Mouse (Mus musculus) adrenal gland, postnatal 4 days (tissue): Measurements from ENCODE around the gene Trio. TPM values are rescaled to one million over a fixed set of nuclear protein-coding genes. Genes with fewer than 3 reads are reported as not detected.

Source experiments
- DNase-seq, 2 experiments: peaks; one replicate each; pipeline ENCODE4 v3.0.0; 2021 to 2022; ENCODE audit warnings: low spot score in 2 of 2, mixed read lengths in 2 of 2
- total RNA-seq, 2 experiments: library from RNA; stranded (reverse); gene quantifications; 2 replicates each; pipeline ENCODE4 v1.2.3; 2021

Gene Trio
- total RNA-seq, 2 experiments from 2014 or later, result 111 to 118 TPM

DNA sequence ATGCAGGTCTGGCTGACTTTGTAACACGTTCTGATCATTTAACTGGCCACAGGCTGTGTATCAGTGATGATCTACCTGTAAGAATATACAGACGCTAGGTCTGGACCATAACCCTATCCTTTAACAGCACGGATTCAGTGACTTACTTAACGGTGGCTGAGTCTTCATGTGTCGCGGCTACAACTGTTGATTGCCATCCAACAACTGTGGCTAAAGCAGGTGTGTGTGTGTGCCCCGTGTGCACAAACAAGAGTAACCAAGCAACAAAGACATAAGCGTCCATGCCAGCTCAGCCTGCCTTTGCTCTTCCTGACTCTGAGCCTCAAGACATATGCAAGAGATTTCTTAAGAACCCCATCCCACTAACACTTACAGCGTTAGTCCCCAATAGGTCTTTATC is 76.5 kb downstream of the Trio start:
- DNase-seq, result no peak

GRCm38 (mm10) chr15:27947880-27948279 is 77.8 kb downstream of the Trio start:
- no peak for DNase-seq

GRCm38 (mm10) chr15:27945570-27945969 is 80.1 kb downstream of the Trio start:
- no peak for DNase-seq

DNA sequence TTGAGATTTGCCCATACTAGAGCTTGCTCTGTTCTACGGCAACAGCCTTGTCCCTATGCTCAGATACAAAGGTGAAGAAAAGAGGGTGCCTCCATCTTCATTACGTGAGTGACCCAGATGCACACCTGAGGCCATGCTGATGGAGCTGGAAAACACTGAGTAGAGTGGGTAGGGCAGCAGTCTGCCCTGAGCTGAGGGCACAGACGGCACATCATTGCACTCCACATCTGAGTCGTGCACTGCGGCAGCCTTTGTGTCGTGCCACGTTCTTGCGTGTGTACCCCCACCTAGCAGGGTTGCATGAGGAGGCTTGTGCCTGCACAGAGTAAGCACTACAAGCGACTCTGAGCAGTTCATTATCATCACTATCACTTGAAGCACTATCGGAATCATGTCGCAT is 80.8 kb downstream of the Trio start:
- DNase-seq, result no peak

- DNase-seq, result no peak
Measured at GRCm38 (mm10) chr15:27943486-27944195, 82.0 kb downstream of the Trio start.

GRCm38 (mm10) chr15:27942148-27942847 is 83.3 kb downstream of the Trio start:
- DNase-seq, result no peak

DNA sequence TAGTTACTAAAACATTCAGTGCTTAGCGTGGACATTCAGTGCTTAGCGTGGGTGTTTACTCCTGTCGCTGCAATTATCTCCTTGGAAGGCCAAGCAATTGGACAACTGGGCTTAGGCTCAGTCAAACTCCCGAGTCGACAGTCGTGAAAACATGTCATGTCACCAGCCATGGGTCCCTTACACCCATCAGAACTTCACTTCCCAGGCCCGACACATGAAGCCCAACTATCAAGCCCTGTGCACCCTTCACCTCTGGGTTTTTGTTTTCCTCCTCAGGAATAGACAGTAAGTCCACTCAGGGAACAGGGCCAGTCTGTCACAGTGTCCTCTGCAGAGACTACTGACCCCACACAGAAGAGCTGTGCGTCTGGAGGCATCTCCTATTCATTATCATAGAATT is 84.2 kb downstream of the Trio start:
- no peak for DNase-seq

- no peak for DNase-seq
Measured at GRCm38 (mm10) chr15:27941020-27941419, 84.6 kb downstream of the Trio start.

DNA sequence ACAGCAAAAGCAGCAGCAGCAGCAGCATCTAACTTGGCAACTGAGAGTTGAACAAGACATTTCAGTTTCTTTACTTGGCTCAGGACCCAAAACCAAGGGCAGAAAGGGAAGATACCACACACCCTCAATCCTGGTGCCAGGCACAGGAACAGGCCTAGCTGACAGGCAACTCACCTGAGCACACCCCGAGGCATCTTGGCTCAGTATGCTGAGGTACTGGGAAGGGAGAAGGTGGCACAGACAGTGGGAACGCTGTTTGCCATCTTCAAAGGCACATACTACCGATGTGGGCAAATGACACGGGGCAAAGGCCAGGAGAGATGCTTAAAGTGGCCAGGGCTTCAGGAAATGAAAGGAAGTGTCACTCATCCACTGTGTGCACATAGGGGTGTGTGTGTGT is 85.6 kb downstream of the Trio start:
- no peak for DNase-seq

- DNase-seq, result no peak
Measured at GRCm38 (mm10) chr15:27938886-27939285, 86.8 kb downstream of the Trio start.

- no peak for DNase-seq
Measured at GRCm38 (mm10) chr15:27937861-27938833, 87.5 kb downstream of the Trio start.

- DNase-seq, result peak in 1 of 2 experiments; percentile 29
Measured at GRCm38 (mm10) chr15:27937003-27937860, 88.4 kb downstream of the Trio start.

DNA sequence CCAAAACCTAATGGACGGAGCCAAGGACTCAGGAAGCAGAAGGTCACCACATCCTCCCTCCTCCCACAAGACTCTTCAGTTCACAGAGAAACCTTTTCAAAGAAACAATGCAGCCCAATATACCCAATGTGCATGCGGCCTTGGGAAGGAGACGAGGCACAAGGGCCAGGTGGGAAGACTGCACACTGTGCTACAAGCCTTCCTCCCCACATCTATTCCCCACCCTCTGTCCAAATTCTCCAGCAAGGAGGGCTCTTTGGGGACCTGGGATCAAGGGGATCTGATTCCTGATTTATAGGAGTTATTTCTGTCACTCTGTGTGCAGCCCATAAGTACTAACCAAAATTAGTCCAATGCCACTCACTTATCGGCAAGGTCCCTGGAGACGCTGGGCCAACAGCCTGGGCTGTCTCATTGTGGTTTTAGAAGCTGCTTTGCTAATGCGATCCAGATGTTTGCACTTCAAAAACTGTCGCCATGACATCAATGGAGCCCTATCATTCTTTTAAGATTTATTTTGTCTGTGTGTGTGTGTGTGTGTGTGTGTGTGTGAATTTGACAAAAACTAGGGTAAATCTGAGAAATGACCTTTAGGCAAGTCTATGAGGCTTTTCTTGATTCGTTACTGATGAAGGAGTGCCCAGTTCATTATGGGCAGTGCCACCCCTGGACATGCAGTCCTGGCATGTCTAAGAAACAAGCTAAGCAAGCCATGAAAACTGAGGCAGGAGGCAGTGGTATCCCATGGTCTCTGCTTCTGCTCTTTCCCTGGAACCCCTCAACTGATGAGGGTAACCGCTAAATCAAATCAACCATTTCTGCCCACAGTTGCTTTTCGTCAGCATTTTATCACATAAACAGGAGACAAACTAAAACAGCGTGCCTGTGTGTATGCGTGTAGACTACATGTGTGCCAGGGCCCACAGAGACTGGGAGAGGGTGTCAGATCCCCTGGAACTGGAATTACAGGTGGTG is 89.6 kb downstream of the Trio start:
- DNase-seq, result no peak

- DNase-seq, result no peak
Measured at GRCm38 (mm10) chr15:27933270-27933669, 92.4 kb downstream of the Trio start.

DNA sequence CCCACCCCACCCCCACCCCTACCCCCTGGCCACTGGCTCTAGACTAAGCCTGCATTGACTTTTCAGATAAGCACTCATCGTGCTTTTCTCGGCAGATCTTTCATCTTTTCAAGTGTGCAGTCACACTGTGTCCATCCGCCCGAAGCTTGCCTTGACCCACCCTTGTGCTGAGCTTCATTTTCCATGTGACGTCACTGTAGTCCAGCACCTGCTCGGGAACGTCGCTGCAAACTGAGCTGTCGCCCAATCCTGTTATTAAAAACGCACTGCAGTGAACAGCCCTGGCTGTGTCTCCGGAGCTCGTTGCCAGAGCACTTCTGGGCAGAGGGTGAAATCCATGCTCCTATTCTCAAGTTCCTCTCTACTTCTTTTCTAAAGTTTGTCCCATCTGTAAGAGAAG is 93.8 kb downstream of the Trio start:
- no peak for DNase-seq

- no peak for DNase-seq
Measured at GRCm38 (mm10) chr15:27931459-27931858, 94.2 kb downstream of the Trio start.

DNA sequence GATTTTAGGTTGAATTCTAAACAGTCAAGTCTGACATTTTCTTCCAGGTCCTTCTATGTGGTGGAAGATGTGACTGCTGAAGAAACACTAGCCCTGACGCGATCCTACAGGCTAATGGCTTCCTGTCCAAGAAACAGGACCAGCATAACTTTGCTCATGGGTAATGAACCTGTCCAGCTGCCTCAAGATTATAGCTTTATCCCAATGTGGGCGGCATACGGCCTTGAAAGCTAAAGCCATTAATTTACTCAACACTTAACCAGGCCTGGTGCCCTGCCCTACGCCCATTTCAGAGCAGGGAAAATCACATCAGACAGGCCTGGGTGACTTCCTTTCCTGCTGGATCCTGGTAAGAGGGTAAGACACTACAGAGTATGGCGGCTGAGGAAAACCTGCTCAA is 98.0 kb downstream of the Trio start:
- no peak for DNase-seq

- no peak for DNase-seq
Measured at GRCm38 (mm10) chr15:27926941-27927340, 98.7 kb downstream of the Trio start.

DNA sequence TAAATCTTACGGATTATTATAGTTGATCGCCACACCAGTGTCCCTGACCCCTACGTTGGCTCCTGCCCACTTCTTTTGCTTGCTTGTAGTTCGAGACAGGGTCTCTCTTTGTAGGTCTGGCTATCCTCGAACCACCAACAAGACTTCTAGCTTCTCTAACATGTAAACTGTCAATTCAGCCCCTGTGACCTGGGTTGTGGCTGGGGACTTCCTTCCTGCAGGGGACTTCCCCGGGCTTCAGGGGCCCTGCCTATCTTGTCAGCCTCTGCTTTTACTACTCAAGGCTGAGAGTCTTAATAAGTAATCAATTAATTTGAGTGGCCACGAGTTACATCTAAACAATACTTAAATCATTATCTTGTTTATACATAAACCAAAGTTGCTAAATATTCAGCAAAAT is 99.2 kb downstream of the Trio start:
- no peak for DNase-seq

DNA sequence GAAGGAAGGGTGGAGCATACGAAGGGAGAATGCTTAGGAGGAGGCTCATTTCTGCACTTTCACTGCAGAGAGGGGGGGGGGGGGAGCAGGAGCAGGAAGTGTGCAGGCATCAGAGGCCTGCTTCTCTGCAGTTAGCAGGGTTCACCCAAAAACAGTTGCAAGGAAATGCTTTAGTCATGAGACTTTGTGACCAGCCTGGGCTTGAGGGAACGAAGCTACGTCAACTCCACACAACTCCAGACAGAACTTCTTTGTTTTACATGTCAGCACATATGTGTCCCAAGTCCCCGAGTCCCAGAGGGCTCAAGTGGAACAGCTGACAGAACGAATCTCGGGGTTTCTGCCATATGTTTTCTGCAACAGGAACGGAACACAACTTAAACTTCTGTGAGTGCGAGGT is 99.8 kb downstream of the Trio start:
- no peak for DNase-seq
